Mouse (Mus musculus) kidney, embryonic 15.5 days (tissue): ENCODE measurements around the gene Xpnpep1. TPM values are rescaled to one million over a fixed set of nuclear protein-coding genes. Genes with fewer than 3 reads are reported as not detected.

Experiments used
- ATAC-seq: fragments of 200-750 bp; cut with Nextera tagmentation; replicated peaks from 2 replicates; pipeline ENCODE4 v1.8.0; 2017; ENCODE audit warnings: moderate TSS enrichment; ENCODE audit not compliant: low FRiP score
- H3K27ac ChIP-seq: fragments of 300-500 bp; sonication (generic); 2 replicates; pipeline ENCODE4 v1.5.1; 2015; ENCODE audit warnings: mild to moderate bottlenecking, inconsistent platforms
- H3K27me3 ChIP-seq: fragments of 300-500 bp; sonication (generic); 2 replicates; pipeline ENCODE4 v1.6.1; 2015; ENCODE audit warnings: inconsistent platforms
- H3K36me3 ChIP-seq: fragments of 300-500 bp; sonication (generic); 2 replicates; pipeline ENCODE4 v1.6.1; 2015; ENCODE audit warnings: inconsistent platforms
- H3K4me1 ChIP-seq: fragments of 300-500 bp; sonication (generic); 2 replicates; pipeline ENCODE4 v1.6.1; 2015; ENCODE audit warnings: inconsistent platforms
- H3K4me2 ChIP-seq: fragments of 300-500 bp; sonication (generic); 2 replicates; pipeline ENCODE4 v1.6.1; 2015; ENCODE audit warnings: moderate library complexity, mild to moderate bottlenecking, inconsistent platforms
- H3K4me3 ChIP-seq: fragments of 300-500 bp; sonication (generic); replicated peaks from 2 replicates; pipeline ENCODE4 v1.5.1; 2015; ENCODE audit warnings: mild to moderate bottlenecking, inconsistent platforms
- H3K9ac ChIP-seq: fragments of 300-500 bp; sonication (generic); 2 replicates; pipeline ENCODE4 v1.6.1; 2015; ENCODE audit warnings: mild to moderate bottlenecking, inconsistent platforms
- H3K9me3 ChIP-seq: fragments of 300-500 bp; sonication (generic); replicated peaks from 2 replicates; pipeline ENCODE4 v1.6.1; 2016; ENCODE audit warnings: inconsistent platforms
- WGBS: fragments of 180-500 bp; shearing (Covaris S2); methylation state at CpG from one replicate; pipeline ENCODE4 v1.1.7; 2015; ENCODE audit warnings: mixed read lengths; 5-methylcytosine and 5-hydroxymethylcytosine counted together
- polyA plus RNA-seq: library from polyadenylated mRNA; unstranded; fragments of >200 nt; fragmentation: Nextera tagmentation; extraction: Ambion mirVana; gene quantifications from 2 replicates; pipeline ENCODE4 v1.2.1, GENCODE M21; 2015

Xpnpep1 gene
- polyA plus RNA-seq, 1 experiment from 2014 or later = 168 TPM

- Histone ChIP-seq H3K36me3 (no peaks in the 10 kb centered on the region), H3K4me3 (no peak overlapping the region), H3K4me1 (peaks cover 67% of the 10 kb centered on the region), H3K4me2 (no peak overlapping the region), H3K27me3 (no peaks in the 10 kb centered on the region), H3K9me3 (no peaks in the 10 kb centered on the region), H3K9ac (no peak overlapping the region), H3K27ac (peak overlapping the region; percentile 33)
- ATAC-seq = peak; percentile 59; the same call in 1 of the 2 replicates
- WGBS = 61% methylated on average over 18 of the region's 18 CpGs
Measured at GRCm38 (mm10) chr19:53076238-53076981, 36.4 kb upstream of the Xpnpep1 start.

GRCm38 (mm10) chr19:53075896-53076237 lies 35.9 kb upstream of the Xpnpep1 start:
- no peak overlapping the region for H3K9ac ChIP-seq
- H3K4me2 ChIP-seq = no peak overlapping the region

GRCm38 (mm10) chr19:53074899-53075722 lies 35.1 kb upstream of the Xpnpep1 start:
- H3K4me1 ChIP-seq = peaks cover 61% of the 10 kb centered on the region

More at GRCm38 (mm10) chr19:53075896-53076237, 35.9 kb upstream of the Xpnpep1 start:
- 81% methylated on average over 11 of the region's 11 CpGs for WGBS
- H3K4me1 ChIP-seq = peaks cover 66% of the 10 kb centered on the region
- H3K36me3 ChIP-seq = no peaks in the 10 kb centered on the region
- ATAC-seq = no peak
- no peaks in the 10 kb centered on the region for H3K9me3 ChIP-seq
- no peaks in the 10 kb centered on the region for H3K27me3 ChIP-seq
- H3K27ac ChIP-seq = peak overlapping the region; percentile 33; the same call in 1 of the 2 replicates
- no peak overlapping the region for H3K4me3 ChIP-seq

GRCm38 (mm10) chr19:53073521-53073920 lies 33.5 kb upstream of the Xpnpep1 start:
- no peak for ATAC-seq
- Histone ChIP-seq H3K36me3 (no peaks in the 10 kb centered on the region), H3K4me3 (no peak overlapping the region), H3K27me3 (no peaks in the 10 kb centered on the region), H3K9ac (no peak overlapping the region), H3K9me3 (no peaks in the 10 kb centered on the region), H3K4me2 (no peak overlapping the region), H3K27ac (no peak overlapping the region), H3K4me1 (peaks cover 52% of the 10 kb centered on the region)
- 98% methylated on average over 4 of the region's 4 CpGs for WGBS

More at GRCm38 (mm10) chr19:53074899-53075722, 35.1 kb upstream of the Xpnpep1 start:
- Histone ChIP-seq H3K9me3 (no peaks in the 10 kb centered on the region), H3K4me2 (no peak overlapping the region), H3K36me3 (no peaks in the 10 kb centered on the region), H3K9ac (no peak overlapping the region), H3K4me3 (no peak overlapping the region), H3K27ac (peak overlapping the region; percentile 52), H3K27me3 (no peaks in the 10 kb centered on the region)
- no peak for ATAC-seq
- 73% methylated on average over 13 of the region's 13 CpGs for WGBS

GRCm38 (mm10) chr19:53072406-53072805 lies 32.4 kb upstream of the Xpnpep1 start:
- peaks cover 46% of the 10 kb centered on the region for H3K4me1 ChIP-seq
- no peak for ATAC-seq
- 72% methylated on average over 5 of the region's 5 CpGs for WGBS
- H3K36me3 ChIP-seq = no peaks in the 10 kb centered on the region
- no peak overlapping the region for H3K4me2 ChIP-seq
- no peaks in the 10 kb centered on the region for H3K9me3 ChIP-seq
- no peak overlapping the region for H3K9ac ChIP-seq
- H3K4me3 ChIP-seq = no peak overlapping the region
- H3K27me3 ChIP-seq = no peaks in the 10 kb centered on the region
- 0 out of 2 replicates have a peak overlapping the region, but pooled peaks have one; percentile 2 for H3K27ac ChIP-seq

- H3K27ac ChIP-seq = peak overlapping the region; percentile 2; the same call in 1 of the 2 replicates
- H3K36me3 ChIP-seq = no peaks in the 10 kb centered on the region
- 62% methylated on average over 5 of the region's 5 CpGs for WGBS
- no peak overlapping the region for H3K4me3 ChIP-seq
- H3K27me3 ChIP-seq = no peaks in the 10 kb centered on the region
- no peak overlapping the region for H3K9ac ChIP-seq
- peaks cover 44% of the 10 kb centered on the region for H3K4me1 ChIP-seq
- H3K9me3 ChIP-seq = no peaks in the 10 kb centered on the region
- no peak overlapping the region for H3K4me2 ChIP-seq
- ATAC-seq = no peak
Measured at GRCm38 (mm10) chr19:53071651-53072050, 31.6 kb upstream of the Xpnpep1 start.

GRCm38 (mm10) chr19:53070870-53071269 lies 30.9 kb upstream of the Xpnpep1 start:
- no peak for ATAC-seq
- H3K4me2 ChIP-seq = no peak overlapping the region
- H3K4me1 ChIP-seq = peaks cover 44% of the 10 kb centered on the region
- H3K27ac ChIP-seq = peak overlapping the region; percentile 2; the same call in 1 of the 2 replicates
- H3K4me3 ChIP-seq = no peak overlapping the region
- no peak overlapping the region for H3K9ac ChIP-seq
- no peaks in the 10 kb centered on the region for H3K27me3 ChIP-seq
- no peaks in the 10 kb centered on the region for H3K9me3 ChIP-seq
- H3K36me3 ChIP-seq = no peaks in the 10 kb centered on the region
- WGBS = 53% methylated on average over 4 of the region's 4 CpGs

GRCm38 (mm10) chr19:53069451-53069850 lies 29.4 kb upstream of the Xpnpep1 start:
- no peak overlapping the region for H3K27ac ChIP-seq
- no peak overlapping the region for H3K4me3 ChIP-seq
- H3K27me3 ChIP-seq = no peaks in the 10 kb centered on the region
- H3K9me3 ChIP-seq = no peaks in the 10 kb centered on the region
- H3K4me1 ChIP-seq = peaks cover 44% of the 10 kb centered on the region
- 65% methylated on average over 3 of the region's 3 CpGs for WGBS
- no peak overlapping the region for H3K4me2 ChIP-seq
- H3K36me3 ChIP-seq = no peaks in the 10 kb centered on the region
- no peak for ATAC-seq
- H3K9ac ChIP-seq = no peak overlapping the region

GRCm38 (mm10) chr19:53066934-53067333 lies 26.9 kb upstream of the Xpnpep1 start:
- WGBS = 21% methylated on average over 10 of the region's 10 CpGs
- no peaks in the 10 kb centered on the region for H3K36me3 ChIP-seq
- peak overlapping the region; percentile 14; the same call in 1 of the 2 replicates for H3K4me3 ChIP-seq
- no peak overlapping the region for H3K9ac ChIP-seq
- H3K4me2 ChIP-seq = peak overlapping the region; percentile 51
- no peaks in the 10 kb centered on the region for H3K9me3 ChIP-seq
- no peaks in the 10 kb centered on the region for H3K27me3 ChIP-seq
- peak overlapping the region; percentile 84 for H3K27ac ChIP-seq
- H3K4me1 ChIP-seq = peaks cover 37% of the 10 kb centered on the region
- peak; percentile 79 for ATAC-seq

- WGBS = 13% methylated on average over 9 of the region's 9 CpGs
- Histone ChIP-seq H3K9me3 (no peaks in the 10 kb centered on the region), H3K27ac (peak overlapping the region; percentile 84), H3K9ac (no peak overlapping the region), H3K4me1 (peaks cover 33% of the 10 kb centered on the region), H3K36me3 (no peaks in the 10 kb centered on the region), H3K27me3 (no peaks in the 10 kb centered on the region), H3K4me3 (peak overlapping the region; percentile 14; the same call in 1 of the 2 replicates), H3K4me2 (peak overlapping the region; percentile 51)
- ATAC-seq = peak; percentile 80
Measured at GRCm38 (mm10) chr19:53066531-53066930, 26.5 kb upstream of the Xpnpep1 start.

GRCm38 (mm10) chr19:53064972-53065361 lies 25.0 kb upstream of the Xpnpep1 start:
- Histone ChIP-seq H3K36me3 (no peaks in the 10 kb centered on the region), H3K4me3 (no peak overlapping the region), H3K4me1 (peaks cover 25% of the 10 kb centered on the region), H3K27ac (no peak overlapping the region), H3K9ac (no peak overlapping the region), H3K9me3 (no peaks in the 10 kb centered on the region), H3K4me2 (no peak overlapping the region), H3K27me3 (no peaks in the 10 kb centered on the region)
- no peak for ATAC-seq
- 38% methylated on average over 8 of the region's 8 CpGs for WGBS
